Mouse (Mus musculus) neural tube, embryonic 10.5 days (tissue): ENCODE results near the gene Wwox.

Experiments
- DNase-seq: peaks from one replicate; pipeline ENCODE4 v3.0.0-alpha.2; 2017; ENCODE audit warnings: low spot score; ENCODE audit errors: extremely low spot score

The Wwox gene

DNA sequence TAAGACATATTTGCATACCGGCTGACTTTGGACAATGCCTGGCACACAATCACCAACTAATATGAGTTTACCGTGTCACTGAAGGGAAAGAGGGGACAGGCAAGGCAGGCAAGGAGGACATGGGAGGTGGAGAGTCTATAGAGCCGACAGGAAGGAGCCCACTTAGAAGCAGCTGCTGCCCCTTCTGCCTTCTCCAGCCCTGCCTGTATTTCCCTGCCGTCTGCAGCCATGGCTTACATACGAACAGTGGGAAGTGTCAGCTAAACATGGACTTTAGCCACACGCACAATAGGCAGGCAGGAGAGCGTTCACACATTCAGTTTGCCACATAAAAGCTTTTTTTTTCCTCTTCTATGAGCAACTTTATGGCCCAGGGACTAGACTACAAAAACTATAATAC lies 863.0 kb downstream of the Wwox start:
- no peak for DNase-seq

GRCm38 (mm10) chr8:115307412-115307811 lies 868.0 kb downstream of the Wwox start:
- no peak for DNase-seq

DNA sequence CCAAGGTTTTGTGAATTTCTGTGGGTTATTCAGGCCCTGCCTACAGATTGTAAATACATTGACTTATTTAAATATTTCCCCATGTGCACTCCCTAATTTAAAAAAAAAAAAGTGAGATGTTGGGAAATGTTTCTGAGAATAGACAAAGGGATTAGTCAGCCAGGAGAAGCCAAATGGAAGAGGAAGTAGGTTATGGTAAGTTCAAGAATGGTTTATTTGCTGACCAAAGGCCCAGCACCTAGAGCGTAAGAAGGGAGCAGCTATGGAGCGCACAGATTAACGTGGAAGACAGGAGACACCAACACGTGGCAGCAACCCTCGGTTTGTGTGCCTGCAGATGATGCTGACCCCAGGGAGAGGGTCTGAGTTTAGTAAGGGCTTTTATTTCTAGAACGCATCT lies 871.5 kb downstream of the Wwox start:
- DNase-seq, result no peak

- no peak for DNase-seq
Observed at GRCm38 (mm10) chr8:115312371-115312770, 872.9 kb downstream of the Wwox start.

DNA sequence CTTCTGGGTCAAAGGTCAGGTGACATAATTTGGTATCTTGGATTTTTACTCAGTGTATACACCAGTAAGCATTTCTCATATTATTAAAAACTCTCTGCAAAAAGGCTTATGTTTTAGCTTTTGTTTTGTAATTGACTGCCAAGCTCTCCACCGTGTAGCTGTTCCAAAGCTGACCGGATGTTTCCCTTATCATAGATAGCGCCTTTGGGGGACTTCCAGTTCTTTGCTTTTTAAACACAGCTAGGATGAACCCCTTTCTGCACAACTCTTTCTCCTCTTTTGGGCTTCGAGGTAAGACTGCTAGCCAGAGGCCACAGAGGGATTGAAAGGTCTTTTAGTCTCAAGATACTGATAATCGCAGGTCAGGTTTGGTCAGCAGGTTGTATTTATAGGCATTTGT lies 883.0 kb downstream of the Wwox start:
- DNase-seq, result no peak

DNA sequence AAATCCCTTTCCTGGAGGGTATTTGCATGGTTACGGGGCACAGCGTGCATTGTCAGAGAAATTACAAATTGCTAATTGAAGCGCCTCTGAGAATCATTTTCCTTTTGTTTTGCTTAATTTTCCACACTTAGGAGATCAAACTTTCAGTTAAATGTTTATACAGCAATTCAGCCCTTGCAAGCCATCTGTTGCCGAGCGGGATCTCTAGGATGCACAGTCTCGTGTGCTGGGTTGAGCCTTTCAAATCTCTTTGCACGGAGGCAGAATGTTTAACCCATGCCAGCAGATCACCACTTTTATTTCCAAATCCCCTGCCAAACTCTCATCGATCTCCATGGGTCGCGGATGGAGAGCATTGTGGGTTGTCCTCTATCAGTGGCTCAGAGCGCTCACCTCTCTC lies 891.2 kb downstream of the Wwox start:
- no peak for DNase-seq

DNA sequence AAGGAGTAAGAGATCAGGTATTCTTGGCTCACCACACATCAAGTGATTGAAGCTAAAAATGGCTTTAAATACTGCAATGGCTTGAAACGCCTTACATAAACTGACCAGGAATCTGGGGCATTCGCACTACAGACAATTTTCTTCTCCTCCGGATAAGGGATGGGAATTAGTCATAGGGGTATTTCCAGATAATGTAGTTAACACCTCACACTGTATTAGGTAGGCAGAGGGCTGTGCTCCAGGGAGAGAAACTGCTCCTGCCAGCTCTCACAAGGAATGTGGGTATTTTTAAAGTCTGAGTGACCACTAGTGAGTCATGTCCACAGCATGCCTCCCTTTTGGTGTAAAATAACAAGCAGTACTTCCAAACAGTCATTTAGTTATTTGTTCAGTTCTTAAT lies 894.5 kb downstream of the Wwox start:
- no peak for DNase-seq

DNA sequence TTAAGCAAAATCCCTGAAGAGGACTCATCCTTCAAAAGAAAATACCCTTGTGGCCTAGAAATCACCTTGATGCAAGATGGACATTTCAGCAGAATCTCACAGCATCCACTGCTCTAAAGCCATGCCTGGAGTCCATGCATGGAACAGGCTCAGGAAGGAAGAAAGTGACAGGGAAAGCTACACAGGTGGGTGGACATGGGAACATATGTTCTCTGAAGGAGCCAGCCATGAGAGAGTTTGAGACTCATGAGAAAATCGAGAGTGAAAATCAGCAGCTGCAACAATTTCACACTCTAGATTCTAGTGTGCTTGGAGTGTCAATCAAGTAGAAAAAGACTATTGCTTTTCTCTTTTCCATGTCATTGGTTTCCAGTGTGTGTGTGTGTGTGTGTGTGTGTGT lies 896.9 kb downstream of the Wwox start:
- no peak for DNase-seq

DNA sequence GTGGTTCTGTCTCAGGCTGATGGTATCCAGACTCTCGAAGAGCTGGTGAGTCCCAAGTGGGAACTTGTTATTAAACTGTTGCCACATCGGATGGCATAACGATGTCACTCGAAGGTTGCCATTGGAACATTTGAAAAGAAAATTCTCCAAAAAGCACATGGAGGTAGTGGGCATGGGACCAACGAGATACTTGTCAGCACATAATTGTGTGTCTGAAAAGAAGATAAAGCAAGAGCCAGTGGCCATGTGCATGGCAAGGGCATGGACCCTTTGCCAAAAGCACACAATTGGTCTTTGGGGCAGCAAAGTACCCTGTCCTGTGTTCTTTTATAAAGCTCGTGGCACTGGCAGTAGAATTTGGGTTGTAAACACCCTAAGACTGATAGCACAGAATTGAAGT lies 909.2 kb downstream of the Wwox start:
- DNase-seq, result no peak

DNA sequence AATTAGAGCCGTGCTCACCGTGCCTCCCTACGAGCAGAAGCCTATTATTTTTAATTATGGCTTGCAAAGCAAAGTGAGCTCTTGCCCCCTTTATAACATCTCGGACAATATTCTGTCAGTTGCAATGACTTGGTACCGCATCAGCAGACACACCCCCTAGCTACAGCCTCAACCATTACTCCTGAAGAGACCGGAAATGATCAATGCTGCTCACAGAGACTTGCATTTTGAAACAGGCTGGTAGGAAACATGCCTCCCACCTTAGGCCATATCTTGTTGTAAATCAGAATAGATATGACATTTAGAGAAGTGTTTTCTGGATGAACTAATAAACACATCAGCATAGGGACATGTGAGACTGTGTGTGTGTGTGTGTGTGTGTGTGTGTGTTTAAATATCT lies 911.3 kb downstream of the Wwox start:
- DNase-seq, result no peak

- DNase-seq, result no peak
Observed at GRCm38 (mm10) chr8:115357663-115358335, 918.3 kb downstream of the Wwox start.

- DNase-seq, result no peak
Observed at GRCm38 (mm10) chr8:115358481-115358880, 919.0 kb downstream of the Wwox start.

- no peak for DNase-seq
Observed at GRCm38 (mm10) chr8:115359701-115360100, 920.2 kb downstream of the Wwox start.

GRCm38 (mm10) chr8:115362518-115362917 lies 923.1 kb downstream of the Wwox start:
- peak; percentile 41 for DNase-seq

GRCm38 (mm10) chr8:115374957-115375356 lies 935.5 kb downstream of the Wwox start:
- DNase-seq, result no peak

- DNase-seq, result no peak
Observed at GRCm38 (mm10) chr8:115375361-115376047, 936.0 kb downstream of the Wwox start.

DNA sequence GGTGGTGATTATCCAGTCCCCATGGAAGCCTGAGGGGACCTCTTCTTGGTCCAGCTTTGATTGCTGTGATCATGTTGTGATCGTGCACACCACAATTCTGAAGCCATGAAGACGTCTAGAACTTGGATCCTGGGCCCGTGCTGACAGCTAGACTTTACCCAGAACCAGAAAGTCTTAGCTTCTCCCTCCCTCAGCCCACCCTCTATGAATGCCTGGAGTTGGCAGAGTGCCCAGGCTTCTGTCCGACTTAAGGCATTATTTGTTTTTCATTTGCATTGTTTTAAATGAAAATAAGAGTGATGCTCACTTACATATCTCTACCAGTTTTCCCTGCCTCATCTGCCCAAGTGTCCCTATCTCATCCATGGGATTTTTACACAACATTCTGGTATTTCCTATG lies 937.9 kb downstream of the Wwox start:
- DNase-seq, result no peak

GRCm38 (mm10) chr8:115380017-115380416 lies 940.6 kb downstream of the Wwox start:
- DNase-seq, result no peak

GRCm38 (mm10) chr8:115390921-115391504 lies 951.6 kb downstream of the Wwox start:
- DNase-seq, result no peak

- DNase-seq, result no peak
Observed at GRCm38 (mm10) chr8:115395840-115396239, 956.4 kb downstream of the Wwox start.

GRCm38 (mm10) chr8:115397981-115398380 lies 958.5 kb downstream of the Wwox start:
- DNase-seq, result no peak

GRCm38 (mm10) chr8:115400013-115400720 lies 960.7 kb downstream of the Wwox start:
- DNase-seq, result no peak
